Mouse (Mus musculus) heart, embryonic 11.5 days (tissue): ENCODE measurements around the gene Ccdc91. TPM values are rescaled to one million over a fixed set of nuclear protein-coding genes. Genes with fewer than 3 reads are reported as not detected.

Source experiments
- ATAC-seq: fragments of 200-750 bp; cut with Nextera tagmentation; replicated peaks from 2 replicates; pipeline ENCODE4 v1.8.0; 2017; ENCODE audit warnings: moderate library complexity; ENCODE audit not compliant: insufficient number of reproducible peaks, low FRiP score, low TSS enrichment
- H3K27ac ChIP-seq: fragments of 300-500 bp; sonication (generic); 2 replicates; pipeline ENCODE4 v1.5.1; 2014; ENCODE audit warnings: mild to moderate bottlenecking, low read depth, low read length
- H3K27me3 ChIP-seq: fragments of 300-500 bp; sonication (generic); 2 replicates; pipeline ENCODE4 v1.6.1; 2014; ENCODE audit warnings: mild to moderate bottlenecking, low read length, mixed read lengths; ENCODE audit not compliant: control insufficient read depth, insufficient read depth
- H3K36me3 ChIP-seq: fragments of 300-500 bp; sonication (generic); 2 replicates; pipeline ENCODE4 v1.6.1; 2014; ENCODE audit warnings: mild to moderate bottlenecking, low read length, moderate library complexity, mixed read lengths; ENCODE audit not compliant: control insufficient read depth, insufficient read depth
- H3K4me1 ChIP-seq: fragments of 300-500 bp; sonication (generic); 2 replicates; pipeline ENCODE4 v1.6.1; 2014; ENCODE audit warnings: low read length; ENCODE audit not compliant: control insufficient read depth, insufficient read depth
- H3K4me2 ChIP-seq: fragments of 300-500 bp; sonication (generic); 2 replicates; pipeline ENCODE4 v1.6.1; 2014; ENCODE audit warnings: mild to moderate bottlenecking, moderate library complexity
- H3K4me3 ChIP-seq: fragments of 300-500 bp; sonication (generic); 2 replicates; pipeline ENCODE4 v1.5.1; 2014; ENCODE audit warnings: low read depth, low read length
- H3K9ac ChIP-seq: fragments of 300-500 bp; sonication (generic); 2 replicates; pipeline ENCODE4 v1.6.1; 2014; ENCODE audit warnings: mild to moderate bottlenecking, low read depth, low read length, moderate library complexity
- H3K9me3 ChIP-seq: fragments of 300-500 bp; sonication (generic); replicated peaks from 2 replicates; pipeline ENCODE4 v1.6.1; 2016; ENCODE audit warnings: low read length; ENCODE audit not compliant: control insufficient read depth
- WGBS: fragments of 180-500 bp; shearing (Covaris S2); extraction: QIAGEN DNeasy Blood & Tissue Kit; methylation state at CpG from one replicate; pipeline ENCODE4 v1.1.7; 2014; ENCODE audit not compliant: insufficient replicate concordance; 5-methylcytosine and 5-hydroxymethylcytosine counted together
- polyA plus RNA-seq: library from polyadenylated mRNA; unstranded; fragments of >200 nt; fragmentation: Nextera tagmentation; extraction: Ambion mirVana; gene quantifications from 2 replicates; pipeline ENCODE4 v1.2.1, GENCODE M21; 2014

Ccdc91 gene
- polyA plus RNA-seq, 1 experiment from 2014 or later = 18.6 TPM

DNA sequence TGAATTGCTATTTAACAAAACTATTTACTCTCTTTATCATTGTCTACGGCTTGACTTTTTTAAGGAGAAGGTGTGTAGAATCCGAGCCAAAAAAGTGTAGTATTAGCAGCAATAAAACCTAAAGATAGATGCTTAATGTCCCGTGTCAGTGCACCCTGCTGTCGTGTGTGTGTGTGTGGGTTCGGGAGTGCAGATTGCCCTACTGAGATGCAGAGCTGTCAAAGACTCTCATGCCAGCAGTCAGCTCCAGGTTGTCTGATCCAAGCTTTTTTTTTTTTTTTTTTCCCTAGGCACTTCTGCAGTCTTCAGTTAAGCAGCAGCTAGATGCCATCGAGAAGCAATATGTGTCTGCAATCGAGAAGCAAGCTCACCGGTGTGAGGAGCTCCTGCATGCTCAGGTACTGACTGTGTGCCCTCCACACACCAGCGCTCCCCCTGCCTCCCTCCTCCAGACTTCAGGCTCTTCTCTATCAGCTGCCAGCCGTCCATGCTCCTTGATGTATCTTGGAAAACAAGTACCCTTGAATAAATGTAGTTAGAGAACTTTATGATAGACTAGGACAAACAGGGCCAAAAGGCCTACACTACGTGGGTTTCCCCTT lies 99.7 kb downstream of the Ccdc91 start:
- whole genome bisulfite sequencing = 58% methylated on average over 11 of the region's 11 CpGs
- no peaks in the 10 kb centered on the region for H3K9me3 ChIP-seq
- no peak for ATAC-seq

DNA sequence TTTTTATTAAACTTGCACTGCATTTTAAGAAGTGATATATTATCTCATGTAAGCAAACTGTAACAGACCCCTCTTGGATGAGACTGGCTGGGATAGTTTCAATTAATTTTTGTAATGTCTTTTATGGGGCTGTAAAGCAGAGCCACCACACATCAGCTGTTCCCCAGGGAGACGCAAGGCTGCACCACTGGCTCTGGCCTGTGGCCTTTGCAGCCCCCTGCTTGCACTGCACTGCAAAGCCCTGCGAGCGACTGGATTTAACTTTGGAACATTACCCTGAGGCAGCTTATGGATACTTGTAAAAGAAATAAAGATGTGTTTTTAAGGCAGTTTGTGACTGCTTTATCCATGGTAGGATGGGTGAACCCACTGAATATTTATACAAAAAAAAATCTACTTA lies 112.0 kb downstream of the Ccdc91 start:
- H3K36me3 ChIP-seq = no peaks in the 10 kb centered on the region
- H3K4me3 ChIP-seq = no peak overlapping the region
- 80% methylated on average over 3 of the region's 3 CpGs for WGBS
- 0 out of 2 replicates have a peak, but pooled peaks cover 4% of the 10 kb centered on the region for H3K4me1 ChIP-seq
- no peak overlapping the region for H3K4me2 ChIP-seq
- ATAC-seq = no peak
- no peaks in the 10 kb centered on the region for H3K27me3 ChIP-seq
- no peak overlapping the region for H3K27ac ChIP-seq
- H3K9me3 ChIP-seq = no peaks in the 10 kb centered on the region
- no peak overlapping the region for H3K9ac ChIP-seq

More for the DNA sequence above, 99.7 kb downstream of the Ccdc91 start:
- Histone ChIP-seq H3K4me1 (peaks cover 8% of the 10 kb centered on the region; the same call in 1 of the 2 replicates), H3K27ac (no peak overlapping the region), H3K36me3 (no peaks in the 10 kb centered on the region), H3K4me3 (no peak overlapping the region), H3K4me2 (no peak overlapping the region), H3K27me3 (no peaks in the 10 kb centered on the region), H3K9ac (no peak overlapping the region)

DNA sequence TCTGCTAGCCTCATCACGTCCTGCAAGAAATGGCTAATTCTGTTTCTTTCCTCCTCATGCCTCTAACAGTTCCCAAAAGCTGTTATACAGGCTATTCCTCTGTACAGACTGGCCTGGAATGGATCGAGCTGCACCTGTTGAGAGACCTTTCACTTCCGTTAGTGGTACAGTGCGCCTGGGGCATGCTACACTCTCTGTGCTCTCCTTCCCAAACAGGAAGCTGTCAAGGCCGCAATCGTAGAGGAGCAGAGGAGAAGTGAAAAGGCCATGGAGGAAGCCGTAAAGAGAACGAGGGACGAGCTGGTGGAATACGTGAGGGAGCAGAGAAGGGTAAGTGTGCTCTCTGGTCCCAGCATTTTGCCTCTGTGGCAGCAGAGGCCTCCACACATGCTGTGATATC lies 131.0 kb downstream of the Ccdc91 start:
- H3K9ac ChIP-seq = no peak overlapping the region
- no peaks in the 10 kb centered on the region for H3K27me3 ChIP-seq
- H3K4me2 ChIP-seq = no peak overlapping the region
- no peaks in the 10 kb centered on the region for H3K9me3 ChIP-seq
- WGBS = 58% methylated on average over 10 of the region's 10 CpGs
- no peaks in the 10 kb centered on the region for H3K36me3 ChIP-seq
- peaks cover 16% of the 10 kb centered on the region for H3K4me1 ChIP-seq
- H3K4me3 ChIP-seq = no peak overlapping the region
- ATAC-seq = no peak
- H3K27ac ChIP-seq = no peak overlapping the region

DNA sequence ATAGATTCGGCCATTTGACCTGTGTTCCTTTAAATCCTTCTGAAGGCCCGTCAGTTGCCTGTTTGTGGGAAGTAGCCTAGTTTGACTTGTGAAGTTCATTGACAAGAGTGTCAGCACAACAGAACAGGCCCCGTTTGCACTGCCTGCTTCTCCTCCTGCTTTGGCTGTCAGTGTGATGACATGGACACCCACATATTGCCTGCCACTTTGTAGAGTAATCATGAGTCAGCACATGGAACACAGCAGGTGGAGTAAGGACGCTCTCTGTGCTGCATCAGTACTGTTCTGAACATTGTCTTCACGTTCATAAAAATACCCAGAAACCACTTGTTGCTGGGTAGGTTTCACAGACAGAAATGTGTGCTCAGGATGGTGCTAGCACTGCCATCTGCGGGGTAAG lies 132.0 kb downstream of the Ccdc91 start:
- Histone ChIP-seq H3K4me1 (peaks cover 16% of the 10 kb centered on the region), H3K27me3 (no peaks in the 10 kb centered on the region), H3K9ac (no peak overlapping the region), H3K36me3 (no peaks in the 10 kb centered on the region), H3K4me3 (no peak overlapping the region), H3K9me3 (no peaks in the 10 kb centered on the region), H3K27ac (no peak overlapping the region), H3K4me2 (no peak overlapping the region)
- WGBS = 37% methylated on average over 6 of the region's 6 CpGs
- no peak for ATAC-seq

DNA sequence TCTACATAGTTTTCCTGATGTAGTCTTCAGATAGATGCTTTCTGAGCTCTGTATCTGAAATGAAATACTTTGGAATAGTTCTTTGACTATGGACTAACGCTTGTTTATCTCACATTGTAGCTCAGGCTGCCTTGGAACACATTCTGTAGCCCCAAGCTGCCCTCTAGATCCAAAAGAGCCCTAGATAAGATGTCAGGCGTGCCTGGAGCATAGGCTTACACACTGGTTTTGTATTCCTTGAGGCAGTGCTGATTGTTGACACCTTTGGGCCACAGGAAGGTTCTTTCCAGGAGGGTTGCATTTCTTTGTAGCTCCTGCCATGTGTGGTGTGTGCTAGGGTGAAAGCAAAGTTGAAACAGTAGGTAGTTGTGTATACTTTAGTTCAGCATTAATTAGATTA lies 139.7 kb downstream of the Ccdc91 start:
- H3K4me2 ChIP-seq = no peak overlapping the region
- ATAC-seq = no peak

DNA sequence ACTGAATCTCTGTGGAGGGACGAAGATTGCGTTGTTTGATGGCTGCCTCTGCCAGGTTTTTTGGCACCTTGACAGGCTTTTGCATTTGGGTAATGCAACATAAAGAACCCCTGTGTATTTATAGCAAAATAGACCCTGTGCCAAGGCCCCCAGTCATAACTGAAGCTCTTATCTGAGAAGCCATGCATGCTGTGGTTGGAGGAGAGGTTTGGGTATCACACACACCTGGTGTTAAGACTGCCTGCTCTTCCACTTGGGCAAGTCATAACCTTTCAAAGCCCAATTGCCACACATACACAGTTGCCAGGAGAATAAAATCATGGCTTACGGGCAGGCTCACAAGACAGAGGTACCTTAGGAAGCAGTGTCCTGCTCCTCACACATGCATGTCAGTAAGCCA lies 147.5 kb downstream of the Ccdc91 start:
- no peak overlapping the region for H3K4me2 ChIP-seq
- H3K4me3 ChIP-seq = no peak overlapping the region
- no peaks in the 10 kb centered on the region for H3K4me1 ChIP-seq
- ATAC-seq = no peak
- 92% methylated on average over 3 of the region's 3 CpGs for WGBS
- no peak overlapping the region for H3K27ac ChIP-seq
- H3K9ac ChIP-seq = no peak overlapping the region
- H3K9me3 ChIP-seq = no peaks in the 10 kb centered on the region
- no peaks in the 10 kb centered on the region for H3K27me3 ChIP-seq
- H3K36me3 ChIP-seq = no peaks in the 10 kb centered on the region

More for the DNA sequence above, 139.7 kb downstream of the Ccdc91 start:
- H3K4me3 ChIP-seq = no peak overlapping the region
- no peak overlapping the region for H3K27ac ChIP-seq
- no peaks in the 10 kb centered on the region for H3K9me3 ChIP-seq
- H3K27me3 ChIP-seq = no peaks in the 10 kb centered on the region
- no peaks in the 10 kb centered on the region; the same call in 1 of the 2 replicates for H3K4me1 ChIP-seq
- WGBS = 49% methylated on average over 2 of the region's 2 CpGs
- H3K9ac ChIP-seq = no peak overlapping the region
- H3K36me3 ChIP-seq = no peaks in the 10 kb centered on the region

DNA sequence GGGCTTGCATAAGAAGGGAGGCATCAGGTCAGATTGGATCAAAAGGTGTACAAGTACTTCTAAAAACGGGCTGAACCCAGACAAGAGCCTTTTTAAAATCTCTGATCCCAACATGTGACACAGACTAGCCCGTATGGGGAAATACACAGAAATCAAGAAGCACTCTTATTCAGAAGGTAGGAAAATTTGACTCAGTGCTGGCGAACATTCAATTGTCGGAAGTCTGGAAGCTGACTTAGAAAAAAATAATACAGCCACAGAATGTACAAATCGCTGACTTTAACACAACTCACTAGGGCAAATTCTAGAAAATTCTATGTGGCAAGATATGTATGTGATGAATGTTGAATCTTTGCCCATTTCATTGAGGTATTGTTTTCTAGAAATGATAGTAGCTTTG lies 160.8 kb downstream of the Ccdc91 start:
- Histone ChIP-seq H3K4me2 (no peak overlapping the region), H3K36me3 (no peaks in the 10 kb centered on the region), H3K27me3 (no peaks in the 10 kb centered on the region), H3K9me3 (no peaks in the 10 kb centered on the region), H3K9ac (no peak overlapping the region), H3K4me3 (no peak overlapping the region), H3K27ac (no peak overlapping the region), H3K4me1 (no peaks in the 10 kb centered on the region)
- ATAC-seq = no peak
- 68% methylated on average over 5 of the region's 5 CpGs for WGBS

DNA sequence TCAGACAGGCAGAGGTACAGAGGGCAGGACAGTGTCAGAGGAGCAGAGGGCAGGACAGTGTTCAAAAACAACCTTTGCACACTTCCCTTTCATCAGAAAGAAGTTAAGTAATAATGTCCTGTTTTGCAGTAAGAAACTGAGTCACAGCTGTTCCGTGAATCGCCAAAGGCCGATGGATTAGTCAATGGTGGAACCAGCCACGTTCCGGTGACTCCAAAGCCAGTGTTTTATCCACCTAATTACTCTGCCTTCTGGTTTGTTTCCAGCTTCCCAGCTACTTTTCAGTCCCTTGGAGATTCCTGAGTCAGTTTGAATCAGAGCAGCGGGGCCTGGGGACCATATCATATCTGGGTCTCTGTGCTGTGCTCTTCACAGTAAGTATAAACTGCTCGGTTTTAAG lies 168.2 kb downstream of the Ccdc91 start:
- Histone ChIP-seq H3K9me3 (no peaks in the 10 kb centered on the region), H3K4me1 (no peaks in the 10 kb centered on the region), H3K27me3 (no peaks in the 10 kb centered on the region), H3K9ac (no peak overlapping the region), H3K27ac (no peak overlapping the region), H3K4me2 (no peak overlapping the region), H3K4me3 (no peak overlapping the region), H3K36me3 (no peaks in the 10 kb centered on the region)
- ATAC-seq = no peak
- 75% methylated on average over 7 of the region's 7 CpGs for WGBS

DNA sequence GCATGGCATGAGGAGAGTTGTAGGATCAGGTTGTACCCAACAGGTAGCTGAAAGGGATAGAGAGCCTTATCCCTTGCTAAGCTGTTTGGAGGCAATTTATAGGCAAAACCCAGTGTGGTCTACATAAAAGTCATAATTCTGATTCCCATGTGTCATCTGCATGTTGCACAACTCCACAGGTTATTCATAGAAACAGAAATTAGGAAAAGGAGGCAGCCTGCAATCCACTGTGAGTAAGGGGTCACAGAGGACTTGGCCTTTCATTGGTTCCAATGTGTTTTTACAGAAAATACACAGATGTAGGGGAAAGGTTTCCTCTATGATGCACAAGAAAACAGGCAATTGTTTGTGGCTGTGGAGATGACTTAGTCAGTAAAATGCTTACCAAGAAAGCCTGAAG lies 168.8 kb downstream of the Ccdc91 start:
- H3K9ac ChIP-seq = no peak overlapping the region
- H3K36me3 ChIP-seq = no peaks in the 10 kb centered on the region
- no peak overlapping the region for H3K4me3 ChIP-seq
- no peaks in the 10 kb centered on the region for H3K4me1 ChIP-seq
- H3K27ac ChIP-seq = no peak overlapping the region
- H3K9me3 ChIP-seq = no peaks in the 10 kb centered on the region
- no peak overlapping the region for H3K4me2 ChIP-seq
- ATAC-seq = no peak
- H3K27me3 ChIP-seq = no peaks in the 10 kb centered on the region
